Mouse (Mus musculus) yolk sac, embryonic 10.5 days (tissue): ENCODE data around the gene Agpat3.

ENCODE experiments used
- DNase-seq: peaks from one replicate; pipeline ENCODE4 v3.0.0-alpha.2; 2017; ENCODE audit warnings: low spot score

Agpat3 gene

DNA sequence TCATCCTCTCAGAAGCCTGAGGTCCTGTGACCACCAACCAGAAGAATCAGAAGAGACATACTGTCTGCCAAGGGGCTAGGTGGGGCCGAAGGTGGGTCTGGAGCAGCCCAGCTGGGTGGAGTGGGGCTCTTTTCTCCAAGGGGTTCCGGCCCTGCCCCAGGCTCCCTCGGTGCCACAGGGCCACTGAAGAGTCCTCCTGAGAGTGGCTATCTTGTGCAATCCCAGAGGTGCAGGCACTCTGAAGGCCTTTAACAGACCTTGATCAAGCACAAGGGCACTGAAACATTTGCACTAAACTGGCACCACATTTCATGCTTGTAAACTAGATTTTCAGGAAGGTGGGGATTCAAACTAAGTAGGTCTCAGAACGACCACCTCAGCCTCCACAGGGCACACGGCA is 55.9 kb downstream of the Agpat3 start:
- DNase-seq = no peak

DNA sequence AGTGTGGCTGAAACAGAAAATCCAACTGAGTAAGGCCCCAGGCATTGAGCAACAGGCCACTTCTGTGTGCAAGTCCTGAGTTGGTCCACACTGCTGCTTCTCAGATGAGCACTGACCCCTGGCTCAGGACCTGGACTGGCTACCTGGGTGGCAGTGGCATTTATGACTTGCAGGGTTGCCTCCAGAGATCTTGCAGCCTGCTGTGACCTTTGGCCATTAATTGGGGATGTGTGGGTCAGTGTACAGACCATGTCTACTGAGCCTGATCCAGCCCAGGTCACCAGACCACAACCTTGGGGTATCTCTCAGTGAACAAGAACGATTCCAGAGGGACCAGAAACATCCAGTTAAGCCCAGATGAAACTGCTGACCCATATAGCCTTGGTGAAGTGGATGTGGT is 58.7 kb downstream of the Agpat3 start:
- no peak for DNase-seq

DNA sequence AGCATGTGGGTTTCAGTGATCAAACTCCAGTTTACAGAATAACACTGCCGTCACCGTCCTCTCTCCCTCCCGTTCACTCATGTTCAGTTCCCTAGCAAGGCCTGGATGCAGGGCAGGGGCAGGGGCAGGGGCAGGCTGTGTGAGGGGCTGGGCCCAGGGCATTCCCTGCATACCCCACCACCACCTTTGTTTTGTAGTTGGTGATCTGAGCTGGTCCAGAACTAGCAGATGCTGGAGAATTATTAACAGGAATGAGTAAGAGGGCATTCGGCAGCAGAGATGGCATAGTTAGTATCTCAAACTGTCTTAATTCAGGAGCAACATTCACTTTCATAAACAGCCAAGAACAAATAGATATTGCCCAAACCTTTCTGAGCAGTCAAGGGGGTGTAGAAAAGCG is 59.9 kb downstream of the Agpat3 start:
- DNase-seq = no peak

DNA sequence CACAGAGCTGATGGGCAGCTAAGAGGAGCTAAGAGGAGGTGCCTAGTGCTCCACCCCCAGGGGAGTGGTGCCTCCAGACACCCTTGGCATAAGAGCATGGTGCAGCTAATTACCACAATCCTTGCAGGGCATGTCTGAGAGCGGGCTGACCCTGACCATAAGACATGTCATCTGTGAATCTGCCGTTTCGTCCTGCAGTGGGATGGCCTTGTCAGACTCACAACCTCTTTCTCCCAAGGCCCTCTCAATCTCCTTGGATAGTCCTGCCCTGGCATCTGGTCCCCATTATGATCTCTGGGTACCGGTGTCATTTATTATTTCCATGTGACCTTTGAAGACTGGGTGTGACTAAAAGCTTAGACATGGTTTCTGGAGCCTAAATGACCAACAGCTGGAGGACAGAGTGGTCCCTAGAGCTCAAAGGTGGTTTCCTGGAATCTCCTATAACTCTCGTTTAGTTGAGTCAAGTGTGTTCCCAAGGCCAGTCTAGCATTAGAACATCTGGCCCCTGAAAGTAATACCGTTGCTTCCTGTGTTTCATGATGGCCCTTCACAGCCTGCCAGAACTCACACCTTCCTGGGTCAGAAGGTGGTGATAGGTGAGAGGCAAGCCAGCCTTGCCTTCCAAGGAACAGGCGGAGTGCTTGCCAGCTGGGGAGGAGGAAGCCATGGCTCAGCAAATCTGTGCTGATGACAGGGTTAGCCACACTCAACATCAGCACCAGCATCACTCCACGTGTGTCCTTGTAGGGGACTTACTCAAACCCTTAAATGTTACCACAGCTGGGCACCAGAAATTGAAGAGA is 61.4 kb downstream of the Agpat3 start:
- no peak for DNase-seq

DNA sequence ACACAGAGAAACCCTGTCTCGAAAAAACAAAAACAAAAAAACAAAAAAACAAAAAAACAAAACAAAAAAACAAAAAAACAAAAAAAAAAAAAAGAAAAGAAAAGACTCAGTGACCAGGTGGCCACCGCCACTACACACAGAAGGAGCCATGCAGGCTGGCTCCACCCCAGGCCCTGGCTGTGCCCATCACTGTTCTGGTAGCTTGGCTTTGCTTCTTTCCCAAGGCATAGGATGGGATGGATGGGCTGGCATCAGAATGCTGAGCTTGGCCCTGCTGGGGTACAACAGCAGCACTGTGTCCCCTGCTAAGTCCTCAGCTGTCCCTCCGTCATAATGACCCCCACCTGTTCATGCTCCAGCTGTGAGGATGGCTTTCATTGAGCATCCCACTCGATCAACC is 63.4 kb downstream of the Agpat3 start:
- DNase-seq = no peak

DNA sequence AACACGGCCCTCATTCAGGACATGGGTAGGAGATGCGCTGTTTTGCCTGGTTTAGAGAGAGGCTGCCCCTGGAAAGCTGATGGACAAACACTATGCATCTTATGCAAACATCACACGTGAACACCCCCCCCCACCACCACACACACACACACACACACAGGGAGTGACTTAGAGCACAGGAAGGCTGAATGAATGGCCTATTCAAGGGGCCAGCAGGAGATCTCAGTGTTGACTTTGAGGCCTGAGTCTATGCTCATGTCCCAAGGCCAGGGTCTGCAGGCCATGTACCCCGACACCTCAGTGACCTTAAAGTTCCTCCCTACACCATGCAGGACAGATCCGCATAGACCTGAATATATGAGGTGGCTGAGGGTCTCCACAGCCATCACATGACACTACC is 64.2 kb downstream of the Agpat3 start:
- no peak for DNase-seq

DNA sequence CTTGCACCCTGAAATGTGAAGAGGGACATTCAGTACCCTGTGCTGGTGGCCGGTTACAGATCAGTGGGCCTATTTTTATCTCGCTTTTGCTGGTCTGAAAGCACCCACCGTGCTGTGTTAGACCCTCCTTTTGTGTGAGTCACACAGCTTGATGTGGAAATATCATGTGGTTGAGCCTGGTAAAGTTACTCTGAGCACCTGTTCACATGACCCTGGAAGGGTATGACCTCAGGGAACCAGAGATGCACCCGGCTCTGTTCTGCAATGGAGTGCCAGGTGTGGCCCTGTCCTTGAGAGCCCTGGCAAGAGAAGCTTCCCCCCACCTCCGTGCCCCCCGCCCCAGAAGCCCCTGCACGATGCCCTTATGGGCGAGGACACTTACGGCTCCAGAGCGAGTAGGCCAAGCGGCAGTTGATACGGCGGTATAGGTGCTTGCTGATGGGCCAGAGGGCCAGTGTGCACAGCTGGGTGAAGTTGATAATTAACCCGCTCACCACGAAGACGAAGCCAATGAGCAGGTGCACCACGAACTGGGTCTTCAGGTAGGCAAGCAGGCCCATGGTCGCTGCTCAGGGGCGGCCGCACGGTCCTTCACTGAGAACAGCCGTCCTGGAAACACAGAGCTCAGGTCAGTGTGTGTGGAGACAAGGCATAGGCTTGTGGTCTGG is 64.7 kb downstream of the Agpat3 start:
- peak; percentile 81 for DNase-seq

DNA sequence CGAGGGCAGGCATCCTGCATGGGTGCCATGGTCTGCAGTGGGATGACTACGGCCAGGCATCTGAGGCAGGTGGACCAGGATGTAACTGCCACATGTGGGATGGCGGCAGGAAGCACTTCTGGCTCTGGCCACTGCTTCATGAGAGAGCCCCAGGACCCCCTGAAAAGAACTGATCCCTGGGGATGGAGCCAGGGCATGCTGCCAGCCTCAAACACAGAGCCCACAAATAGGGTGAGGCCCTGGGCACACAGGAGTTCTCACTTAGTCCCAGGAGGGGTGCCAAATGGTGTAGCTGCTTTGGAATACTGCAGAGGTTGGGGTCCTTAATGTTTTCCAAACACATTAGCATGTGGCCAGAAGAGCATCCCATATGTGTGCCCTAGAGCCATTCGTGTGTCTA is 66.3 kb downstream of the Agpat3 start:
- DNase-seq = no peak

DNA sequence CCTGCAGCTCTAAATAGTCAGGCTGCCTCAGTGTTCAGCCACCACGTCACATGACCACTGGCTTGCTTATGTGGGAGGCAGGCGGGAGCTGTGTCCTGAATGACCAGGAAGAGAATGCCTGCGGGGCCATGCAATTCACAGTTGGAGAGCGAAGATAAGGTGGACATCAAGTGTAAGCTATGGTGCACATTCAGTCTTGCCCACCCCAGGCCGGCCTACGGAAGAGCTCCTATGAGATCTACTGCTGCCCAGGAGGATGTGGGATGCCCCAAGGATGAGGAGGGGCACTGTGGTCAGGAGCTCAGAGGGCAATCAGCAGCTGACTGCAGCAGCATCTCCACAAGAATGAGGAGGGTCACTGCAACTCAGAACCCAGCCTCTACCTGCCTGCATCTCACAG is 66.9 kb downstream of the Agpat3 start:
- no peak for DNase-seq

DNA sequence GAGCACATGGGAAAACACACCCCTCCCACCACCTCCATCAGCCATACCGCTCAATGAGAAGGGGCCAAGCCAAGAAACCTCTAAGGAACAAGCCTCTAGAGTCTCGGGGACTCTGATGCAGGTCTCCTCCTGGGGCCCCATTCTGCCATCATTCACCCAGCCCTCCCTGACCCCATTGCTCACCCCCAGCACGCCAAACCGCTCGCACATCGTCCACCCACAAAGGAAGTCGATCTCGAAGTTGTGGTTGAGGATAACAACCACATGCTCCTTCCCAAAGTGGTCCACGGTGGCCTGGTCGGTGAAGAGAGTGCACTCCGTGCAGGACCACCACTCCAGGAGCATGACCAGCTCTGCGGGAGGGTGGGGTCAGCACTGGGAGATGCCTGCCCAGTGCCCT is 67.5 kb downstream of the Agpat3 start:
- DNase-seq = no peak

DNA sequence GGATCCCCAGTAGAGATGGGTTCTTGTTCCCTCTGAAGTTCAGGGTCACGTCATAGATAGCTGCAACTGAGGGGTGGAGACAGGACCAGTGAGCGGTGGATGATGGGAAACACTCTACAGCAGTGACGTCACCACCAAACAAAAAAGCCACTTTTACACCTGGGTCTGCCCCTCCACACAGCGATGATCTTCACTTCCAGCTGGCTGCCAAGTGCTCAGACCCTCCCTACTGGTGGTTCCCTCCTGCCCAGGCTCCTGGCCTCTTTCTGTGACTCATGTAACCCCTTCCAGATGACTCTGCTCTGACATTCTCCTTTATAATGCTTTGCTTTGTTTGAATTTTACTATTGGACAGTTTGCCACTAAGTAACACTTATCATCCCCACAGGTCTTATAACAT is 69.9 kb downstream of the Agpat3 start:
- no peak for DNase-seq

DNA sequence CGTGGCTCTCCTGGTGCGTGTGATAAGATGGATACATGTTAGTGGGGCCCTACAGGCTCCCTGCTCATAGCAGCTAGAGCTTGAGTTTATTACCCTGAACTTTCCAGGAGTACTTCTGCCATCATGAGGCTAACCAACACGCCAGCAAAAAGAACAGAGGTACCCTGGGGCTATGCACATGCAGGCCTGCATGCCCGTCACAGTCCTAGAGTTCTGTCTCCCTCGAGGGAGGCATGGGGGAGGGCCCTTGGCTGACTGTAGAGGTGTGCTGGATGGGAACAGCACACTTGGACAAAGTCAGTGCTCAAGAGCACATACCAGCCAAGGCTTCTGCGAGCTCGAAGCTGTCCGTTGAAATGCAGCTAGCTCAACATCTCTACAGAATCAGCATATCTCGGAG is 71.8 kb downstream of the Agpat3 start:
- no peak for DNase-seq

DNA sequence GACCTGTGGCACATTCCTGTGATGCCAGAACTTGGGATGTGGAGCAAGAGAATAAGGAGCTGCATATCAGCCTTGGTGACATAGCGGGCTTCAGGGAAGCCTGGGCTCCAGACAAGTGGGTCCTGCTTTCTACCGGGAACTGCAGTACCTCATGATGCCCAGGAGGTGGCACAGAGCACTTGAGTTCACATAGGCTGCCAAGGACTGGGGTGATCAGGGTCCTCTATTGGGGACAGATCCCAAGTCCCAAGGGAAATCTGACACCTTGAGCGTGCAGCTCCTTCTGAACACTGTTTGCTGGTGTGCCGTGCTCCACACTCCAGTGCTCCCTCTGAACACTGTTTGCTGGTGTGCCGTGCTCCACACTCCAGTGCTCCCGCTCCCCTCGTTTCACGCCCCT is 73.1 kb downstream of the Agpat3 start:
- no peak for DNase-seq

DNA sequence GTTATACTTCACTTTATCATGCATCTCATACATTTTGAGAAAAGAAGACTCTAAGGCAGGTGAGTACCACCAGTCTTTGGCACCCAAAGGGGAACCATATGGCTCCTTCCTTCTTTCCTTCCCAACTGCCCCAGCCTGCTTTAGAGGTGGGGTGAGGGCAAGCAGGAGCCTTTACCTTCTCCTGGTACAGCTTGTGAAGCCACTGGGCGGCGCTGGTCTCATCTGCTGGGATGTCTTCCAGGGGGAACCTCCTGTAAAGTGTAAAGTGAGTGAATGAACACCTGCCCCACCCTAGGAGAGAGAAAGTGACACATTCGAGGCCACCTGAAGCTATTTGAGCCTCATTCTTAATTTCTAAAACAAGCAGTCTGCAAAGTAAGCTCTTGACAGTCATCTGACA is 74.5 kb downstream of the Agpat3 start:
- no peak for DNase-seq

DNA sequence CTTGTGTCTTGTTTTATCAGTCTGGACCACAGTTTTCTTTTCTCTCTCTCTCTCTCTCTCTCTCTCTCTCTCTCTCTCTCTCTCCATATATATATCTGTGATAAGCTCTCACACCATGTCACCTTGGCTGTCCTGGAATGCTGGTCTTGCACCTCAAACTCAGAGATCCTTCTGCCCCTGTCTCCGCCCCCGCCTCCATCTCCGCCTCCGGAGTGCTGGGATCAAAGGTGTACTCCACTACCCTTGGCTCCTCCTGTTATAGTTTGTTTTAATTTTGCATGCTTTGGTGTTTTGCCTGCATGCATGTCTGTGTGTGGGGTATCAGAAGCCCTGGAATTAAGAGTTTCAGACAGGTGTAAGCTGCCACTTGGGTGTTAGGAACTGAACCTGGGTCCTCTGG is 76.0 kb downstream of the Agpat3 start:
- DNase-seq = no peak

DNA sequence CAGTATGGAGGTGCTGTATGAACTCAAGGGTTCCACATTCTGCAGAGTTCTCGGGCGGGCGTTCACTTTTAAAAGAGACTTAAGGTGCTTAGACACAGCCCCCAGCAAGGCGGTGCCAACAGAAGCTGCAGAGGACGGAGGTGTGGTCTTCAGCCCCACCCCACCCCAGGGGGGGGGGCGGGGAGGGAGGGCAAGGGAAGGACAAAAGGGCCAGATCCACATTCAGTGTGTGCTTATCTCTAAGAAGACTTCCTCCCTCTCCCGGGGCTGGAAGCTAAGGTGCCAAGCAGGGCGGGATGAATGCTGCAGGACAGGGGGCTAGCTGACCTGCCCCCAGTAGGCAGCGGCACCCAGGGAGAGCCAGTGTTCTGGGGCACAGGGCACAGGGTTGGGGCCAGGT is 79.4 kb downstream of the Agpat3 start:
- peak; percentile 51 for DNase-seq

DNA sequence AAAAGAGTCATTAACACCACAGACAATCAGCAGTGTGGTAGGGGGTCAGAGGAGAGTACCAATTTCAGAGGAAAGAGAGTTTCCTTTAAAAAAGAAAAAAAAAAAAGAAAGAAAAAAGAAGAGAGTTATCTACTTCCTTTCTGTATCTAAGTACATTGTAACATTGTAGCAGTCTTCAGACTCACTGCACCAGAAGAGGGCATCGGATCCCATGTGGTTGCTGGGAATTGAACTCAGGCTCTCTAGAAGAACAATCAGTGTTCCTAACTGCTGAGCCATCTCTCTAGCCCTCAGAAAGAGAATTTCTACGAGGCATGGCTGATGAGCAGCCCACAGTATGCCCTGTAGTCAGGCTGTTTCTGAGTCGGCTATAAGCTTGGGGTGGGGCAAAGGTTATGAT is 86.4 kb downstream of the Agpat3 start:
- DNase-seq = no peak

DNA sequence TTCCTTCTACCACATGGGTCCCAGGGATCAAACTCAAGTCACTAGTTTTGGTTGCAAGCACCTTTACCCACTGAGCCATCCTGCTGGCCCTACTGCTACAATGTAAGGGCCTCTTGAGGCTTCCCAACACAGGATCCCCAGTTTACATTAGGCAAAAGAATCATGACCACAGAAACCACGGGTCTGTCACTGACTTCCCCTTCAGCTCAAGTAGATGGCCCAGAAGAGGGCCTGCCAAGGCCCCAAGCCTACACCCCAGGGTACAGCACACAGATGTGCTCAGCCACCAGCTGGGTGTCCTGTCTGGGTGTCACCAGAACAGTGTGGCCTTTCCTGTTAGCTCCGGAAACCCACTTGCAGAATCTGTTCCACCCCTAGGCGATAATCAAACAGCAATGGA is 87.6 kb downstream of the Agpat3 start:
- DNase-seq = no peak

DNA sequence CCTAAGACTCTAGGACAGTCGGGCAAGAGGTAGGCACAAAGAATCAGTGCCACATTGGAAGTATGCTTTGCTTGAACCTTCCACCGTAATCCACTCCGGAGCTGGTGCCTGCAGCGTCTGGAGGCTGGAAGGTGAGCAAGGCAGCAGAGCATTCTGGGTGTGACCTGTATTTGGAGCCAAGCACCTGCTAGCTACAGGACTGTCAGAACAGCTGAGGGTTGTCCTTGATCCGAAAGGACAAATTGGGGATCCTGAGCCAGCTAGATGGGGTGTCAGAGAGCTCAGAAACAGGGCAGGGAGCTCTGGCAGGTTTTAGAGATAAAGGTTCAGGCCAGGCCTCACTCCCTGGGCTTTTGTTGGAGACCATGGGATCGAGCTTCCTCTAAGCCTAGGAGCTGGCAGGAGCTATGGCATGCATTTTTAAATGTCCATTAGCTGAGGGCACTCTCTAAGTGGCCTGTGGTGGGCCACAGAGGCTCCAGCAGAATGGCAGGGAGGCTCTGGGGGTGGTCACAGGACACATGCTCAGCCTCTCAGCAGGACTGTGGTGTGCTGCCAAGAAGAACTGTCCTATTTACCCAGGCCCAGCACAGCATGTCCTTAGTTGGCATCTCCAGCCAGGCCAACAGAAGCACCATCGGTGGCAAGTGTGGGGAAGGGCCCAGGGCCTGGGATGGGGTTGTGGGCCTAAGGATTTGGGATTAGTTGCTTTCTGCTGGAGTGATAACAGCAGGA is 91.2 kb downstream of the Agpat3 start:
- no peak for DNase-seq

DNA sequence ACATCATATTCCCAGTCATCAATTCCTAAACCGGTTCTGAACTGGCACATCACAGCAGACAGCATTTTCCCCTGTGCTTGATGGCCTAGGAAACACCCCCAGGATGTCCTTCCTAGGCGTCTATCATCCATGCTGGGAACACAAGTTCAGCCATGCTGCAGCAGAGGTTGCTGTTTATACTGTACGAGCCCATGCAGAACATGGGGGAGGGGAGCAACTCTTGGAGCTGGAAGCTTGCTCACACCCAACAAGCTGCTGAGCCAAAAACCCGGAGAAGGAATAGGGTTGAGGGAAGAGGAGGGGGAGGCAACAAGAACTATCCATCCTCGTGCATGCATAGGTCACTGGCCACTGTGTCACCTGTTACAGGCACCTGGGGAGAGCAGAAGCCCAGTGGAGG is 92.0 kb downstream of the Agpat3 start:
- DNase-seq = no peak

DNA sequence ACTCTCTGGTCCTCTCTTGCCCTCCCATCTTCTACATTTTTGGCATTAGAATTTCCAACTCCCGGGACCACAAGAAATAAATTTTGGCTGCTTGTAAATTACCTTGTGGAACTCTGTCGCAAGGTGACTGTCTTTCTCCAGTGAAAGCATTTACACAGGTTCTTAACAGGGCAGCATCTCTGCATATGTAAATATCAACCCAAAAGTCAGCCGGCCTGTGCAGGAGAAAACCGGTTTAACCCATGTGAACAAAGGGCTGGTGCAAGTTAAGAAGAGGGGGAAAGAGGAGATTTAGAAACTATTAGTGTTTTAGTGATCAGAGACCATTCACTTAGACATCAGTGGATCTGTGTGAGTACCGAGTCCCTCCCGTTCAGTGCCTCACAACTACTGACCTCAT is 92.6 kb downstream of the Agpat3 start:
- no peak for DNase-seq

DNA sequence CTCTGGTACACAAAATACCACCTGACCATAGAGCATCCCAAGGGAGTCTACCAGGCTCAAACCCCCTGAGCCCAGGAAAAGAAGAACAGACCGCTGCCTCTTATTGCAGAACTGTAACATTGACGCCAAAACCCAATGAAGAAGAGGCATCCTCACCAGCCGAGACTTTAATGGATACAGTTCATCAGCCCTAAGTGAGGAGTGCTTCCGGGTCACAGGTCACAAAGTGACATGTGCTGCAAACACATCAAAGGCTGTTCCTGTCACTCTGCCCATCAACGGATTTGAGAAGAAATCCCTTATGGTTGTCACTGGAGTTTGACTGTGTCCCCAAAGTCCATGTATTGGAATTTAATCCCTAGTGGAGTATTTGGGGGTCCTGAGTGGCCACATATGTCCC is 93.1 kb downstream of the Agpat3 start:
- DNase-seq = no peak

DNA sequence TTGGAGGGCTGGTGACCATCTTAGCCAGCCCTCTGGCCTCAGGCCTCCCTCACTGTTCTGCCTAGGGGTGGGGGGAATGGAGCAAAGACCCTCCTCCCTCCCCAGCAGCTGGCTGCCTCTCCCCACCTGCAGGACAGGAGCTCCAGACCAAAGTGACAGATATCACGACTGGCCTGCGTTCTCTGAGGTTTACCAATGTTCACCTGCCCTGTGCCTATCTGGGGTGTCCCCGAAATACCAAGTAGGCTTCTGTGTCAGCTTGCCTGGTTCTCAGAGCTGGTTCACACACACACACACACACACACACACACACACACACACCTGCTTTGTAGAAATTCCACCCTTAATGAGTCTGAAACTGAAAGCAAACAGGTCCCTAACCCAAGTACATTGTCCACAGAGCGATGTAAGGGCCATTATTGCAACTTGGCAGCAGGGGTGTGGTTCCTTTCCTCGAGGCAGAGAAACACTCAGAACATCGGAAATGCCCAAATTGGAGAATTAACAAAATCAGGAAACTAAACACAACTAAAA is 94.1 kb downstream of the Agpat3 start:
- DNase-seq = no peak
